Mouse (Mus musculus) testis, postnatal 14 days (tissue): ENCODE measurements around the gene Pum3.
"Not testable (repeated sequence)": the region's sequence is repeated elsewhere in the genome, so short reads cannot be mapped to it uniquely, and the experiment has no call there.

ENCODE experiments used
- DNase-seq: peaks from one replicate; pipeline ENCODE4 v3.0.0; 2021; ENCODE audit warnings: low spot score

Gene Pum3

DNA sequence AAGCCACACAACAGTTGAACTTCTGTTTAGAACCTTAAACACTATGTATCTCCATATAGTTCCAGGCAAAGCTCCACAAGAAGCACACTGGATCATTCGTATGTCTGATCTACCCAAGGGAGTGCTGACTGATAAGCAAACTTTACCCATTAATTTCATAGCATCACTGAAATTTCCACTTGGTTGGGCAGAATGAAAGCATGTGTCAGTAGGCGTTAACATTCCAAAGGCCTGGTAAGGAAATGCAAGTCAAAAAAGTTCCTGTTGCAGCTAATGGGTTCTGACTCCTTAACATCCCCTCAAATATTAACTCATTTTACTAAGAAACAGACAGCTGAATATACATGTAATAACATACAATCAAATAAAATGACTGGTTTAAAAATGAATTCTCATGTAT lies 37.2 kb downstream of the Pum3 start:
- DNase-seq = no peak

DNA sequence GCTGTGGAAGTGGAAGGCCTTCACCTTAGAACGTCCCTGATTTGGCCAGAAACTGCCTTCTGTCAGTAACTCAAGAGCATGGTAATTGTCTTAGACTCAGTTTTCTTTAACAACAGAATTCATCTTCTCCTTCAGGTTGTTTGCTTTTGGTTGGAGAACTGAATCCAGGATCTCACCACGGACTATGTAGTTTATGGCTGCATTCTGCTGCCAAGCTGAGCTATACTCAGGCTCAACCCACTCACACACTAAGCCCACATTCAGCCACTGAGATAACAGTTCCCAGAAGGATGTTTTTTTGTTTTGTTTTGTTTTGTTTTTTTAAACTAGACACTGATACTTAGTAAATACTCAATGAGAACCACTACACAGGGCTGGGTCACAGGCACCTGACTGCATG lies 38.3 kb downstream of the Pum3 start:
- DNase-seq = no peak

DNA sequence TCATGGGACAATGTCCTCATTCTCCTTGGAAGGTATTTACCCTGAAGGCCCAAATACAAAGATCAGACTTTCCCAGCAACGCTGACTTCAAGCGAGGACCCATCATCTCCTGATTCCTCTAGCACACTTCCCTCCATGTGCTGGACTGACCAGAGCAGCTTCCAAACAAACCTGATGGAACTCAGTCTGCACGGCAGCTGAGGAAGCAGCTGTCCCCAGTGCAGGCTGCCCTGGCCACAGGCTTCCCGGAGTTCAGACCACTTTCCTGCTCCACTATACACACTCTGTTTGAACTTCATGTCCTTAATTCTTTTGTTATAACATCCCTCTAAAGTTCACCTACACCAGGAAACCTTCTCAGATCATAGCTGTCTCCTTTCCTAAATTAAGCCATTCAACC lies 40.1 kb downstream of the Pum3 start:
- DNase-seq = not testable (repeated sequence)

DNA sequence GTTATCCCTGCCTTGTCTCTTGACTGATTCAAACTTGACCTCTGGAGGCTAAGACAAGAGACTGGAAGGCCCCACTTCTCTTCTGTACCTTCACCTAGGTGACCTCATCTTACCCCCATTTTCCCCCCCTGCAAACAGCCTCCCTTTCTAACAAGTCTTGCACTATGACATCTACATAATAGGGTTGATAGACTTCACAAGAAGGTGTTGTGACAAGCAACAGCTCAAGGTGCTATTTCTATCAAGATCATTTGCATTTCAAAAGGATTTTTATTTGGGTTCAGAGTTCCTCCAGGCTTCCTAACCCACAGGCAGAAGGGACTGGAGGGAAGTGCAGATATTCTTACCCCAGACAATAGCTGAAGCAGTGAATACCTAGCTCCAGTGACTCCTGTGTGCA lies 44.3 kb downstream of the Pum3 start:
- no peak for DNase-seq

DNA sequence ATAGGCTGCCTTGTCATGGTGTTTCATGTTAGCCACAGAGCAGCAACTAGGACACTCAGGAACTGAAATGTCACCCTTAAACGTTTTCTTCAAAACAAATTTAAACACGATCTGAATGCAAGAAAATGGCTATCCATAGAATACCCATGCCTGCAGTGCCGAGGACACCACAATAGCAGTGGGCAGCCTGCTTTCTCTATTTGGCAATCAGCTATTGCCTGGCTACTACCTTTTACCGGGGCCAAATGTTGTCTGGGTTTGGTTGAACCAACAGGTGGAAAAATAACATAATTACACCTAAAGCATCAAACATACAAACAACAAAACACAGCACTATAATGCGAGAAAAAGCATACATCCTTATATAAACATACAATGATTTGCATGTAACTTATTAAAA lies 46.4 kb downstream of the Pum3 start:
- DNase-seq = no peak

DNA sequence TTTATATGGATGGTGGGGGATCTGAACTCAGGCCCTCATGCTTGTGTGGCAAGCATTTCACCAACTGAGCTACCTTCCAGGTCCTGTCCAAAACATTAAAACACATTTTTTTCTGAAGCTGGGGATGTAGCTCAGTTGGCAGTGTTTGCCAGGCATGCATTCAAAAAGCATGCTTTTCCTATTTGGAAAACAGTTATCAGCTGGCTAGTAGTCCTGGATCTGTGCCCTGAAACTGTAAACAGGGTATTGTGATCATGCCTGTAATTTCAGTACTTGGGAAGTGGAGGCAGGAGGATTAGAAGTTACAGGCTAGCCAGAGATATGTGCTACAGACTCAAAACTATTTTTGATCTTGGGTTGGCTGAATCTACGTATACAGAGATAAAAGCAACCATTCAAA lies 47.5 kb downstream of the Pum3 start:
- DNase-seq = no peak

DNA sequence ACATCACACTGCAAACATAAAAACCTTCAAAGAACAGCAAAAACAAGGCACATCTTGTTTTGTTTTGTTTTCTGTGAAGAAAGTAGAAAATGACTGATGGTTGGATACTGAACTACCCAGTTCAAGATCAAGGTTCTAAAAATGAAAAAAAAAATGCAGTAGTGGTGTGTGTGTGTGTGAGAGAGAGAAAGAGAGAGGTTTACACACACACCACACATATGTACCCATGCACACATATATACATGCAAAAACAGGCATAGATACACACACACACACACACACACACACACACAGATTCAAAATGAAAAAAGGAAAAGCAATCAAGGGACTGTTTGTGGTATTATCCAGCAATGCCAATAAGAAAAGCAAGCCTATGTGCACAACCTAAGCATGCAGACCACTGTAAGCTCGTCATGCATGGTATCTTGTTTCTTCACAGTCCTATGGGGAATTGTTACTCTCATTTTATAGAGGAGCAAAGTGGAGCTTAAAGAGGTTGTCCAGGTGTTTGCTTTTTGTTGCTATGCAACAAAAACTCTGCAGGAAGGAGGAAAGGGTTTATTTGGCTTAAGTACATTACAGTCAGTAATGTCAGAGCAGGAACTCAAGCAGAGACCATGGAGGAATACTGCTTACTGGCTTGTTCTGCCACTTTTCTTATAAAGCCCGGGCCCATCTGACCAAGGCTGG lies 49.8 kb downstream of the Pum3 start:
- no peak for DNase-seq

DNA sequence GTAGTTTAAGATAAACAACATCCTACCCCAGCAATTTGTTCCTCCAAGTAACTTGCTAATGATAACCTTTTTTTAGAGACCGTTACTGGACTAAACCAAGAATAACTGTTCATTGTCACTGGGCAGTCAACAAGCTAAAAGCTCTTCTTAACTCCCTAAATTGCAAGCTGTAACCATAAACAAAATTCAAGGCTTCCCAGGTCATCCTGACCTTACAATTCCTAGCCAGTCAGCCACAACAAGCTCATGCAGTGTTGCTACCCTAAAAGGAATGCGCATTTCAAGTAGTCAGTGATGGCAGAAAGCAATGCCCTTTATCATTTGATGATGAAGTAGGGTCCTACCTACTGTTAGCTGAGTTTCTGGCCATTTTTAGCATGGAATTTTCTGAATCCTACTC lies 58.8 kb downstream of the Pum3 start:
- DNase-seq = no peak

DNA sequence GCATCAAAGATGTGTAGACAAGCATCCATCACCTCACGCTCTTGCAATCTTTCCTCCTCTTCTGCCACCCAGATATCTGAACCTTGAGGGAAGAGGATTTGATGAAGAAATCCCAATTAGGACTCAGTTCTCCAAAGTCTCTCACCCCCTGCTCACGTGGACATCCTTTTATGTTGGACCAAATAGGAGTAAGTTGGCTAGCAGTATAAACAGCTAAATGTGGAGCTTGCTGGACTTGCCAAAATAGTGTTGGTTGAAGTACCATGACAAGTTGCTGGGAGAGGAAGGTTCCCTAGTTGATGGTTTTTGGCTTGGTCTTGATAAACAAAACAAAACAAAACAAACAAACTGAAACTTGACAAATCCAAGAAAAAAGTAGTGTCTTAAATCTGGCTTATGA lies 59.5 kb downstream of the Pum3 start:
- DNase-seq = no peak

DNA sequence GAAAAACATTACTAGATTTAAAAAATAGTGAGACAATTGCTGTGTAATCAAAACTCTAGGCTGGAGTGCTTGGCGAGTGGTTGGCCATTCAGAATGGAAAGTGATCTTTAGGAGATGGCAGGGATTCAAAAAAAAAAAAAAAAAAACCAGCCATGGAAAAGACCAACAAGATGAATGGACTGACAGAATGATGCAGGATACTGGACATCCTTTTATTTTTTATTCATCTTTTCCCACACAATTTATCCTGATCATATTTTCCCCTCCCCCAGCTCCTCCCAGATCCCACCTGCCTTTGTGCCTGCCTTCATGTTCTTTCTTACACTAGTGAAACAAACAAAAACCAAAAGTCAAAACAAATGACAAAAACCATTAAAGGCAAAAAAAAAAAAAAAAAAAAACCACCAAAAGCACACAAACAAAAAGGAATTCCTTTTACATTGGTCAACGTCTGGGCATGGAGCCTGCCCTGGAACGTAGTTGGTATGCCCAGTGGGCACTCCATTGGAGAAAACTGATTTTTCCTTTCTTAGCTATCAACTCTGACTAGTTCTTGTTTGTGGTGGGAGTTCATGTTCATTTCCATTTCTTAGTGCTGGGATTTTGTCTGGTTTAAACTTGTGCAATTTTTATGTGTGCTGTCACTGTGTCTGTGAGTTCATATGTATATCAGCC lies 60.0 kb downstream of the Pum3 start:
- no peak for DNase-seq

DNA sequence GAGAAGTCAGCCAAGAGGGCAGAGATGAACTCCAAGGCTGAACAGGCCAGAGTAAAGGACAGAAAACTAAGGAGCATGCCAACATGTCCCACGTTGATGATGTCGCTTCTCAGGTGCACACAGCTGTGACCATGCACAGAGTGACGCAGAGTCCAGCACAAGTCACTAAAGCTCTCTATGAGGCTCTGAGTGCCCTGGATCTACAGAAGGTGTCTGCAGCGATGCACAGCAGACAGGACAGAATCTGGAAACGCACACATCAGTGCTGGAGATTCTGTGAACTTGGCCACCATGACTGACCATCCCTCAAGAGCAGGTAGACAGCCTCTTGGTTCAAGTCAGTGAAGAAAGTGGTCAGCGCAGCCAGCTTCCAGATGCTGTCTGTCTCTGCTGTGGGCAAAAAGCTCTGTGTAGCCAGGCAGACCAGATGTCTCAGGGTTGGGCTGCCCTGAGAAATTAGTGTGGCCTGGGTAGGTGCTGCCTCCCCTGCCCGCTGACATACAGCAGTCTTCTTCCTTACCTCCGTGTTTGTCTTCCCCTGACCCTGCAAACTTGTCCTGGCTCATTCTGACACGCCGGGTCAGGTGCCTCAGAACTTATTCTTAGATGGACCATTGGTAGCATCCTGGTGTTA lies 63.4 kb downstream of the Pum3 start:
- DNase-seq = no peak

DNA sequence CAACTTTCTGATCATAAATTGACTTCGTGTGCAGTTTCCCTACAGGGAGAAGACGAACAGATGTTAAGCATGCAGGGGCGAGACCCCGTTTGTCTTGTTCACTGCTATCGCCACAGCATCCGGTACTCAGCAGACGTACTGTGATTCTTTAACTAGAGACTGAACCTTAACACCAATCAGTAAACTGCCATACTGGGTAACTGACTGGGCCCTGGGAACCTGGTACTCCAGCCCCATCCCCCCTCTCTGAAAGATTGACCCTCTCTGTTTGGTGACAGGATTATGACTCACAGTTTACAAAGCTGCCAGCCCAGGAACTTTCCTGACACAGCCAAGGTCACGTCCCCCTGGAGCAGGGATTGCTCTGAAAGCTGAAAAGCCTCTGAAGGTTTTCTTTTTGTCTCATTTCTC lies 65.1 kb downstream of the Pum3 start:
- DNase-seq = peak; percentile 5

DNA sequence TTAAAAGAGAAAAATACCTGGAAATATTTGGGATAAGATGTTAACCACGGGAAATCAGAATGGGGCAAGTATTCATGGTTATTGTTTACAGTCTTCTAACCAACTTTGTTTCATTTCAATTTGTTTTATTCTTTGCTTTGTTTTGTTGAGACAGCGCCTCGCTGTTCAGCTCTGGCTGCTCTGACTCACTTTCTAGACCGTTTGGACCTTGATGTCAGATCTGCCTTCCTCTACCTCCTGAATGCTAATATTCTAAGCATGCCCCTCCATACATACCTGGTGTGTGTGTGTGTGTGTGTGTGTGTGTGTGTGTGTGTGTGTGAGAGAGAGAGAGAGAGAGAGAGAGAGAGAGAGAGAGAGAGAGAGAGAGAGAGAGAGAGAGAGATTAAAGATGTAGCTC lies 65.7 kb downstream of the Pum3 start:
- no peak for DNase-seq

DNA sequence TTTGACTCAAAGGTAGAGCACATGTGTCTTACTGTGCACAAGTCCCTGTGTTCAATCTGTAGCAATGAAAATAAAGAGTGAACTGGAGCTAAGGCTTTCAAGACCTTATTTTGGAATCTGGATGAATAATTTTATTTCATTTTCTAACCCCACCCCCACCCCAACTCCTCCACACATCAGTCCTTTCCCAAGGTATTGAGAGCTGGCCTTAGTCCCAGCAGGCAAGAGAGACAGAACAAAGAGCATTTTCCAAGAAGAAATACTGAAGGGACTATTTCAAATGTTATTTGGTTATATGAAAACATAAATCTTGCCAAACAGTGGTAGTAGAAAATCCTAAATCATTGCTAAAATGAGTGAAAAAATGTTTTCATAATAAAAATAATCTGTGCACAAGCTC lies 69.2 kb downstream of the Pum3 start:
- DNase-seq = no peak

DNA sequence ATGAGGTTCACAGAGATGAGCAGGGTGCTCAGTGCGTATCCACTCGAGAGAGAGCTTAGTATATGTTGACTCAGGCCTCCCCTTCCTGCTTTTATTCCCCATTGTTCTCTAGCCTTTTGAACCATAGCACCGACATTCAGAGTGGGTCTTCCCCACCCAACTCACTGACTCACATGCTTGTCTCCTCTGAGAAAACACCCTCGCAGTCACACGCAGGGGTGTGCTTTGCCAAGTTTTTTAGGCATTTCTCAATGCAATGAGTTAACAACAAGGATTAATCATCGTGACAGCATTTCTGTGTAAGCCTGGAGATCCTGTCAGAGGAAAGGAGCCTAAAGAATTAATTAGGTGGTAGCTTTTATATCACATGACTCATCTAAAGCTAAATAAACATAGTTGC lies 77.9 kb downstream of the Pum3 start:
- DNase-seq = no peak

DNA sequence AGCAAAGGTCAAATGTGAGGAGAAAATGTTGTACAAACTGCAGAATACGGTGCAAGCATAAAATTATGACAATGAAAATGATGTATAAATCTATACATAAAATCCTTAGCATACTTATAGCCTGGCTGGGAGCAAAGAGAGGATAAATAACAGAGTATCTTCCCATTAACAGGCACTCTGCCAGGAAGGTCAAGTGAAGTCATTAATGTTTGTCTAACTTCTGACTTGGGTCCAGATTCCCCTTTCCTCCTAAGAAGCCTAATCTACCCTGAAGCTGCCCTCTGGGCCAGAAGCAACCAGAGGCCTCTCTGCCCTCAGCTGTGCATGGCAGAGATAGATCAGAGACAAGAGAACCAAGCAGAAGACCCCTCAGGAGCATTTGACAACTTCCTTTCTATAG lies 83.1 kb downstream of the Pum3 start:
- DNase-seq = no peak
